Mouse (Mus musculus) c-Kit-positive CD71-positive TER-119-positive erythroid progenitor cells, embryonic 14.5 days (primary cell): Measurements from ENCODE around the gene Taar2.

Experiments
- DNase-seq: peaks from one replicate; pipeline ENCODE4 v3.0.0-alpha.2; 2013; ENCODE audit warnings: low spot score

The Taar2 gene

GRCm38 (mm10) chr10:23985546-23985945, 47.2 kb downstream of the Taar2 start, which contains the start of gene Taar6:
Gene Taar6, minus strand, starts transcription at chr10:23985646.
- DNase-seq, result no peak

- no peak for DNase-seq
Observed at GRCm38 (mm10) chr10:23986419-23986818, 48.0 kb downstream of the Taar2 start.
